Mouse (Mus musculus): ENCODE results near the gene Tspan14.

Tspan14 gene

GRCm38 (mm10) chr14:40966392-40966861 lies at the start of gene Tspan14:
Tspan14 (minus strand) TSS chr14:40966807.
- no peak for DNase-seq (ENCODE audit: low spot score in 2 of 2)

DNA sequence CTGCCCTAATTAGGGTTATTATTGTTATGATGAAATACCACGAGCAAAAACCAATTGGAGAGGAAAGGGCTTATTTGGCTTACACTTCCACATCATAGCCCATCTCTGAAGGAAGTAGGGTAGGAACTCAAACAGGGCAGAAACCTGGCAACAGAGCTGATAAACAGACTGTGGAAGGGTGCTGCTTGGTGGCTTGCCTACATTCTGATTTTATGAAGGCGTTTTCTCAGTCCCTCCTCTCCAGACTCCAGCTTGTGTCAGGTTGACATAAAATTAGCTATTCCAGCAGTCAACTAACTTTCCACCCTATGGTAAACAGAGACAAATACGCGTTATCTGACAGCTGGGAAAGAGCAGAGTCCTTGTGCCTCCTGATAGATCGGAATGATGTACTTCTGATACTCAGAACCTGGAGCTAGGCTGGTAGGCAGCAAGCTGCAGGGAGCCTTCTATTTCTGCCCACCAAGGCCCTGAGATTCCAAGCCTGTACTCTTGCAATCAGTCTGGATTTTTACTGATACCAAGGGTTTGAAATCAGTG lies 48.2 kb upstream of the Tspan14 start:
- peak in 1 of 2 experiments; percentile 41 for DNase-seq (ENCODE audit: low spot score in 2 of 2)

DNA sequence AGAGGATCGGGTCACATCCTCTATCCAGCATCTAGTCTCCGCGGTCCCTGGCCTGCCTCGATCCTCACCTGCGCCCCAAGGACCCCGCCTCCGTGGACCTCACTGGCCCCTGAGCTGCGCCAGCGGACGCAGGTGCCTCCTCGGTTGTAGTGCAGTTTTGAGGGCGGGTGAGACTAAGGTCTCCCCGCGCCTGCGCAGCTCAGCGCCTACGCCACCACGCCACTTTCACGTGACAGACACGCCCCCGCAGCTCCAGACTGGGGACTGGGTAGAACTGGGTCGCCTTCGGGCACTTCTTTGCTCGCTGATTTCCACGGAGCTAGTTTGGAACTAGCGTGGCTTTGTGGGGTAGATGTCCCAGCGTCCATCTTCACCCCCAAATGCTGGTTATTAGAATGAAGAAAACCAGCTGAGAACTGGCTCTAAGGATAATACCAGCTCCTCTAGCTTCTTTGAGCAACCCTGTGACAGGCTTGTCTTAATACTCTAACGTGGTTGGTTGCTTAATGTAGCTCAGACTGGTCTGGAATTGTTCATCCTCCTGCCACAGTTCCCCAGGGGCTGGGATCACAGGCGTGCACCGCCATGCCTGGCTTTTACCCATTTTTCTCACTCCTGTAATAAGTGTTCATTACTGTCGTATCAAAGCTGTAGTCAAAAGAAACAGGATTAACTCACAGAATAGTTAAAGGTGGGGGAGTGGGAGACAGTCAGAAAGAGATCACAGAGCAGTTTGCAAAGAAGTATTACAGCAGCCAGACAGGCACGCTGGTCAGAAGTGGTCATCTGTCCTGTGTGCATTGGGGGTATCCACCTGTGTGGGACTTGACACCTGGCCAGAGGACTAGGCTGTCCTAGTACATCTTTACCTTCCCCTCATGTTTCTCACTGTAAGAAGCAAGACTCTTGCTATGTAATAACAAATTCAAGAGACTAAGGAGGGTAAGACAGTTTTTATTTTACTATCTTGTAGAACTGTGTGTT lies 47.3 kb upstream of the Tspan14 start, which contains the start of gene Fam213a:
Gene Fam213a (minus strand): TSS at position 159 of the 984 bp plus-strand sequence.
- DNase-seq (ENCODE audit: low spot score in 2 of 2): peak; percentile 95

- no peak for DNase-seq (ENCODE audit: low spot score in 2 of 2)
These were observed 46.5 kb upstream of the Tspan14 start for GRCm38 (mm10) chr14:41013143-41013542.

- no peak for DNase-seq (ENCODE audit: low spot score in 2 of 2)
These were observed 45.3 kb upstream of the Tspan14 start for GRCm38 (mm10) chr14:41011916-41012315.

- DNase-seq (ENCODE audit: low spot score in 2 of 2): no peak
These were observed 41.5 kb upstream of the Tspan14 start for GRCm38 (mm10) chr14:41008138-41008537.

GRCm38 (mm10) chr14:41007641-41008040 lies 41.0 kb upstream of the Tspan14 start:
- DNase-seq (ENCODE audit: low spot score in 2 of 2): no peak

DNA sequence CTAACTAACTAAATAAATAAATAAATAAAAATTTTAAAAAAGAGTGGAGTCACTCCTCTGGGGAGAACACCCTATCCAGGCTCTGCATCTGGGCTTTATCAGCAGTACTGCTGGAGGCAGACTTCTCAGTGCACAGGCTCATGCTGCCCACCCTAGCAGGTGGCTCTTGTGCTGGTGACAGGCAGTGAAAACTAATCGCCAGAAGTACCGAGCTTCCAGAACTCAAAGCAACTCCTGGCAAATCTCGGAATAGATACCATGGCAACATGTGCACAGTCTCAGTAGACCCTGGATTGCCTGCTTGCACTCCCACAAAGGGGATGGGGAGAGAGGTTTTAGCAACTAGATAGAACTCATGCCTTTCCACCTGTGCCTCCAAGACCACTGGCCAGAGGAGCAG lies 40.3 kb upstream of the Tspan14 start:
- DNase-seq (ENCODE audit: low spot score in 2 of 2): peak in 1 of 2 experiments; percentile 29

- no peak for DNase-seq (ENCODE audit: low spot score in 2 of 2)
These were observed 39.7 kb upstream of the Tspan14 start for GRCm38 (mm10) chr14:41006263-41006662.

DNA sequence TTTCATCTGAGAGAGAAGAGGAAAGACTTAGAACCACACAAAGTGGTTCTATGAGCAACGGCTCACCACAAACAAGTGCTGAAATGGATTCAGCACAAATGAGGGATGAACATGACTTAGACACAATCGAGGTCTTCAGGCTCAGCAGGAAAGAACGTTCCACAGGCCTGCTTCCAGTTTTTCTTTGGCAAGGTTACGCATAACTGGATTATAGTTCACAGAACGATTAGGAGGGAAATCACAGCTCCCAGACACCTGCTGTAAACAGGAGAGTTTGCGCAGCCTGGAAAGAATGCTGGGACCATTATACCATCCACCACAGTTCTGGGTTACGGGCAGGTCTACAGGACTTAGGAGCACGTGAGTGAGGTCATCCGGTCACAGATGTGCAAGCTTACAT lies 39.1 kb upstream of the Tspan14 start:
- no peak for DNase-seq (ENCODE audit: low spot score in 2 of 2)

DNA sequence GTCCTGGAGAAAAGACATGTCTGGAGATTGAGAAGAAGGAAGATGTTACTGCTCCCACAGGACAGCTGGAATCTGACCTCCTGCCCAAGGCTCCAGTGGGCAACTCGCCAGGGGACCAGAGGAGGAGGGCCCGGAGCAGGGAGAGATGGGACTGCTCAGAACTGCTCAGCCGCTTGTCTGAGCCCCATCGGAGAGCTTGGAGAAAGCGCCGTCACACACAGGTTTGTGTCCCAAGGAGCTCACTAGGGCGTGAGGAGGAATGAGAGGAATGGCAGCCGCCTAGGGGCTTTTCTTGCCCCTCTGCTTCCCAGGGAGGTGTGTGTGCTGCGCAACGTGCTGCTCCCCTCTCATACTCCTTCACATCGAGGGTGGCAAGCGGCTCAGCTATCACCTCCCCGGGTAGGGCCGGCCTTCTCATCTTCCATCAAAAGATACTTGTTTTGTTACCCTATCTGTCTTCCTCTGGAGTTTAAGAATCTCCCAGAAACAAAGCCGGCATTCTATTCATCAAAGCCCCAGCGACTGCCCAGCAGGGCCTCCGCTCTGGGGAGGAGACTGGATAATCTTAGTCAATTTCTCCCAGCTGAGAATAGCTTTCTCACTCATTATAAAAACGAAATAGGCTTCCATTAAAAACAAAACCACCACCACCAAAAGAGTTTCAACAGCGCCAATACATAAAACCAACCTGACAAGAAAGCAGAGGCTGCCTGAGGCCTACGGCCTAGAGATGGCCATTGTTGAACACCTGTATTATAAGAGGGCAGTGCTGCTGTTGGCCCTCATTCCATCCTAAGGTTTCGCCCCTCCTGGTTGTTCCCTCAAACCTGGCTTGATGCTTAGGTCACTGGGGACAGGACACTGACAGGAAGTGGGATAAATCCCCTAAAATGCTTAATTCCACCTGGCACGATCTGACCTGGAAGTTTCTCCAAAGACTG lies 37.9 kb upstream of the Tspan14 start:
- no peak for DNase-seq (ENCODE audit: low spot score in 2 of 2)

DNA sequence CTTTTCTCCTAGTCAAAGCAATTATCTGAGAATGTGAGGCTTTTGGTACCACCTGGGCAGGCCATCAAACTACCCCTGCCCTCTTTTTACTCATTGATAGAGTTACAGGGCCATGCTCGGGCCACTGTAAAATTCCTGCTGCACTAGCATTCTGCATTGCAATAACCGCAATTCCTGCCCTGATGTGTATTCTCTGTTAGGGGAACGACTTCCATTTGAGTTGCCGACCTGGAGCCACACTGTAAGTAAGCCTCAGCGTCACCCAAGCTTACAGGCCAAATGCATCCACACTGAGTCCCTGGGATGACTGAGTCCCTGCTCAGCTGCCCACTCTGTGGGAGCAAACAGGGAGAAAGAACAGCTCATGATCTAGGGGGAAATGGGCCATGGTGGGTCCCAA lies 35.0 kb upstream of the Tspan14 start:
- DNase-seq (ENCODE audit: low spot score in 2 of 2): no peak

GRCm38 (mm10) chr14:41000801-41001200 lies 34.2 kb upstream of the Tspan14 start:
- DNase-seq (ENCODE audit: low spot score in 2 of 2): no peak

GRCm38 (mm10) chr14:40999904-41000645 lies 33.5 kb upstream of the Tspan14 start:
- DNase-seq (ENCODE audit: low spot score in 2 of 2): no peak

DNA sequence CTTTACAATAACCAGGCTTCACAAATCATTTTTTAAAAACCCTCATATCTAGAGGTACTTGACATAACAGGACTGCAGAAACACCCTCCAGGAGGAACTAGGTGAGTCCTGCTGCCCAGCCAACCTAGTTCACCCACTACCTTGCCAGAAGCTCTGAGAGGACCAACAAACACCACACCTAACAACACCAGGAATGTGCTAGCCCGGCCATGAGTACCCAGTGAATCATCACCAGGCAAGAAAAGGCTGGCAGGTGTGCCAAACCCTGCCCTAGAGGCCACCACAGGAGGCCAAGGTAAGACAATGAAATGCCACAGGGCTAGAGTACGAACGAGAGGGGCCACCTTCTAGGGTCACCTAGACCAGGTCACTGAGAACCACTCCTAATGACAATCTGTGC lies 29.6 kb upstream of the Tspan14 start:
- no peak for DNase-seq (ENCODE audit: low spot score in 2 of 2)

DNA sequence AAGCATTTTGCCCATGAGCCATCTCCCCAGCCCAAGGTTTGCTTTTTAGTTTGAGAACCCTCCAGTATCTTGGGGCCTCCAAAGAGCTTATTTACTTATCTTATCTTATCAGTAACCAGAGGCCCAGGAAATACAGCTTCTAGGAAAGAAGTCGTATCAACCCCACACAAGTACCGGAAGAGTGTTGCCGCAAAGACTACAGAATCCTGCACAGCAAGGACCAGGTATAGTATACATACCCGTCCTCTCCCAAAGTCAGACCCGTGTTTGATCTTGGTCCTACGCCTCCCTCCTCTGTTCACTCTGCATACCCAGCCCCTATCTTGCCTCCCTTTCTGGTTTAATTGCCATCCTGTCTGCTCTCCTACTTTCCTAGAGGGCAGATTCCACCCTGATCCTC lies 25.9 kb upstream of the Tspan14 start:
- no peak for DNase-seq (ENCODE audit: low spot score in 2 of 2)

DNA sequence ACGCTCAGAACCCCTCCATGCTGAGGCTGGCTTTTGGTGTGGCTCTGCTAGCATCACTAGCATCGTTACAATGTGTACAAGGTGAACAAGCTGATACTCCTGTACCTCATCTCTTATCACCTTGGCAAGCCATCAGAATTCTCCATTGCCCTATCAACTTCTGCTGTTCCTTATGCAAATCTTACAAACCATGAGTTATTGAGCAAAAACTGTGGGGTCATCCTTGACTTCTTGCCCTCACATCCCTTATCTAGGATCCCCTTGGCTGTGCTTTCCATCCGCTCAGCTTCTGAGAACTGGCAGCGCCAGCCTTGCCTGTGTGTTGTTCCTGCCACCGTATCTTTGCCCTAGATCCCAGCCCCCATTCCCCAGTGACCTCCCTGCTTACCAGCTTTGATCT lies 22.2 kb upstream of the Tspan14 start:
- no peak for DNase-seq (ENCODE audit: low spot score in 2 of 2)

DNA sequence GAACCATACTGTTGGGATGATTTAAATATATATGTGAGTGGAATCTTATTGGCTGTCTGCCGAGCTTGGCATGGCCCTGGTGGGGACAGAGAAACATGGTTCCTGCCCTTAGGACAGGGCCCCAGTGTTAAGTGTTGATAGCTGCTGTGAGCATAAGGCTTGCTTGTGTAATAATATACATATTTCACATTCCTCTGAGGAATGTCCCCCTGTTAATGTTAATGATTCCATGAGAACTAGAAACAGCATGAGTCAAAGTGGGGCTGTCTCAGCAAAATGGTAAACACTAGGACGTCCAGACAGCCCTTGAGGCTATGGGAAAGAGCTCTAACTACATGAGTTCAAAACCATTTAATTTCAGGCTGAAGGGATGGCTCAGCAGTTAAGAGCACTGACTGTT lies 20.6 kb upstream of the Tspan14 start:
- DNase-seq (ENCODE audit: low spot score in 2 of 2): no peak

DNA sequence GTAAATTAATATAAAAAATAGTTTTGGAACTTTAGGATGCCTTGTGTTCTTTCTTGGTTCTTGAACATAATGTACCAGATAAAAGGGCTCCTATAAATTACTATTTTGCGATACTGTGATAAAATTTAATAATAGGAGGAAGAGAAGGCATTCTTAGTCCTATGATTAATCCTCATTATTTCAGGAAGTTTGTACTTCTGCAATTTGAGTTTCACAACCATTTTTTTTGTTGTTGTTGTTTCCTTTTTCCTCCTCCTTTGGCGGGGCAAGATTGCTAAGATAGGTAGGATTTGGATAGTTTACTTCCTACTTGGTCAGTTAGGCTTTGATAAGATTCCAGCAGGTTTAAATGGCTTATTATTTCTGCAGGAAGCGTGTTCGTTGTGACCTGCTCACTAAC lies 19.0 kb upstream of the Tspan14 start:
- no peak for DNase-seq (ENCODE audit: low spot score in 2 of 2)

DNA sequence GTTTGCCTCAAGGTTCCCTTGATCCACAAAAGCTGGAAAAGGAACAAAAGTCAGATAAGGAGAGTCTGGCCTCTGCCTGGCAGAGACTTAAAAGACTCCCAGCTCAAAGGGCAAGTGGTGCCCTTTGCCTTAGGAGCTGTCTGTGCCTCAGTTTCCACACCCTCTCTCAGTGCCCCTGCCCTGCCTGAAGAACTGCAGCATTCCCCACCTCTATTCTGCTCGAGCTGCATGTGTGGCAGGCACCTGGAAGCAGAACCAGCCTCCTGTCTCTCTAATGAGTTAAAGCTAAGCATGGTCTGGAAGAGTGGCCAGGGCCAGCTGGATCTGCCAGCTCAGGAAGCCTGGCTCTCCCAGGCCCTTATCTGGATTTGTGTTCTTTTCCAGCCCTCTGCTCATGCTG lies 13.1 kb upstream of the Tspan14 start:
- DNase-seq (ENCODE audit: low spot score in 2 of 2): no peak

- DNase-seq (ENCODE audit: low spot score in 2 of 2): peak in 1 of 2 experiments; percentile 54
These were observed 12.4 kb upstream of the Tspan14 start for GRCm38 (mm10) chr14:40979002-40979401.

Data from right cerebral cortex, adult 2 months (tissue).